Mouse (Mus musculus): ENCODE results near the gene Ppp1r37.
"Not testable (repeated sequence)": the region's sequence is repeated elsewhere in the genome, so short reads cannot be mapped to it uniquely, and the experiment has no call there.

The Ppp1r37 gene

DNA sequence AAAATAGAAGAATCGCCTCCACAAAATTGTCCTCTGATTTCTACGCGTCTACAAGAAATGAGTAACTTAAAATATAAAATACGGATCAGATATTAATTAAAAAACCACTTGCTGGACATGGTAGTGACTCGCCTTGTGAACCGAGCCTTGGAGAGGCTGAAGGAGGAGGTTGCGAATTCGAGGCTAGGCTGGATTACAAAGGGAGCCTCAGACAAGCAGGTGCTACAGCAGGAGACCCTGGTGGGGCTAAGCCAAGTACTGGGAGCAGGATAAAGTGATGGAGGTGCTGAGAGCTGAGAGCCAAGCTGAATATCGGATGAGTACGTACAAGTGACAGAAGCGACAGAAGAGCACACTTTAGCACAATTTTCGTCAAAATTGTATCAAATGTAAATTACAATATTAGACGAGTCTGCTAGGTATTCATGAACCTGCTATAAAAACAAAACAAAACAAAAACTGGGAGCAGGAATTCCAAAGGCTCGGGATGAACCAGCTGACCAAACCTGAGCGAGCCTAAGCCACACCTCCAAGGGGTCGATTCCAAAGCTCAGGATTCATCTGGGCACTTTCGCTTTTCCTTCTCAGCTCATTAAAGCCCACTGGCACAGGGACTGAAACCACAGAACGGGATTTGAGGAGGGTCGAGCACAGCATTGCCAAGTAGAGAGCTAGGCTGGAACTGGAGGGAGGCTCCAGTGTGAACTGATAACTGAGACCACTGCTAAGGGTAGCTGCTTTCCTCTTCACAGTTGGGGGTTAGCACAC, at the start of gene Ppp1r37:
Gene Ppp1r37 (minus strand): TSS at position 434 of the 768 bp plus-strand sequence.
- peak; percentile 49 for DNase-seq

DNA sequence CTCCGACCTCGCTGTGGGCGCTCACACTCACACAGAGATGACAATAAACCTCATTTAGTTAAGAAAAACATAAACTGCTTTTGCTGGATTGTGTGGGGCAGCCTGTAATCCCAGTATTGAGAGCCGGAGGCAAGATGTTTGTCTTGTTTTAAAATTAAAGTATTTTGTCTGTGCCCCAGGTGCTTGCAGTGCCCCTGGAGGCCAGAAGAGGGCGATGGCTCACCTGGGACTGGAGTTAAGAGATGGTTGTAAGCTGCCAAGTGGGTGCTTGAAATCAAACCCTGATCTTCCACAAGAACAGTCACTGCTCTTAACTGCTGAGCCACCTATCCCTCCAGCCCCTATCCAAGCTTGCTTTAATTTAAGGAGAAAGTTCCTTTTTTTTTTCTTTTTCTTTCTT, 48.1 kb upstream of the Ppp1r37 start:
- DNase-seq: no peak

DNA sequence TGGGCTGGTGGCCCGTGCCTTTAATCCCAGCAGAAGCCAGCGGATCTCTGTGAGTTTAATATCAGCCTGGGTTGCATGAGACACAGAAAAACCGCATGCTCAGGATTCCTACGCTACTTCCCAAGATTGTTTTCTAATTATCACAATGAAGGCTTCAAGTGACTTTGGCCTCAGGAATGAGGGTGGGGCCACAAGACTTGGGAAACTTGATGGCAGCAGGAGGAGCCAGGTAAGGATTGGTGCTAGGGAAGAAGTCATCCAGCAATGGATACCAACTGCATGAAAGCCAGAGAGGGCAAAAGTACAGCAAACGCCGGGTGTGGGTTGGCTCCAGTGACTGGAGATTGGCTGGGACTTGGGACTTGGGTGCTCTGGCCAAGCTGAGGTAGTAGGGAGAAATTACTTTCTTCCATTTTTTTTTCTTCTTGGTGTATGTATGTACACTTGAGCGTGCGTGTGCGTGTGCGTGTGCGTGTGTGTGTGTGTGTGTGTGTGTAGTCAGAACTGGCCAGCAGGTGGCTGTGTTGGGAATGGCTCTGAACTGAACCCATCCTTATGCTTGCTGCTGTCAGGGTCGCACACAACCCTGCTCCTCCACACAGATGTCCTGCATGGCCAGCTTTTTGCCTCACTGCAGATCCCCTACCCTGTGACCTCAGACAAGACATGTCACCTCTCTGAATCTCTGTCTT, 46.9 kb upstream of the Ppp1r37 start:
- DNase-seq: peak; percentile 41

DNA sequence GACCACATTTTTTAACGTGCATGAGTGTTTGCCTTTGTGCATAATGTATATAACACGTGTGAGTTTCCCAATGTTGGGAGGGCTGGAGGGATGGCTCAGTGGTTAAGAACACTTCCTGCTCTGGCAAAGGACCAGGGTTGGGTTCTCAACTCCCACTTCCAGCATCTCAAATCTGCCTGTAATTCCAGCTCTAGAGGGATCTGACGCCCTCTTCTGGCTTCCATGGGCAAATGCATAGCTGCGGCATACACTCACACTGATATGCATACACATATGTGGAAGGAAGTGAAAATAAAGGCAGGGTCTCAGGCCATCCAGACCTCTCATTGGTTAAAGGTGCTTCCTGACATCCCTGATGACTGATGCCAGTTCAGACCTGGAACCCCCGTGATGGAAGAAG, 44.4 kb upstream of the Ppp1r37 start:
- no peak for DNase-seq

DNA sequence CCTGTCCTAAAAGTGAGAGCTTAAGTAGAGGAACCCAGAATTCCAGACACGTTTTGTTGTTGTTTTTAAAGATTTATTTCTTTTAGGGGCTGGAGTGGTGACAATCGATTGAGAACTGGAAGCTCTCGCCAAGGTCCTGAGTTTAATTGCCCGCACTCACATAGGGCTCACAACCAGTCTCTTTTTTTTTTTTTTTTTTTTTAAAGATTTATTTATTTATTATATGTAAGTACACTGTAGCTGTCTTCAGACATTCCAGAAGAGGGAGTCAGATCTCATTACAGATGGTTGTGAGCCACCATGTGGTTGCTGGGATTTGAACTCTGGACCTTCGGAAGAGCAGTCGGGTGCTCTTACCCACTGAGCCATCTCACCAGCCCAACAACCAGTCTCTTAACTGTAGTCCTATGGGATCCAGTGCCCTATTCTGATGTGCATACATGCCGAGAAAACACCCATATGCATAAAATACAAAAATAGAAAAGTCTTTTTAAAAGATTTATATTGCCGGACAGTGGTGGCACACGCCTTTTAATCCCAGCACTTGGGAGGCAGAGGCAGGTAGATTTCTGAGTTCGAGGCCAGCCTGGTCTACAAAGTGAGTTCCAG, 41.8 kb upstream of the Ppp1r37 start:
- DNase-seq: not testable (repeated sequence)

DNA sequence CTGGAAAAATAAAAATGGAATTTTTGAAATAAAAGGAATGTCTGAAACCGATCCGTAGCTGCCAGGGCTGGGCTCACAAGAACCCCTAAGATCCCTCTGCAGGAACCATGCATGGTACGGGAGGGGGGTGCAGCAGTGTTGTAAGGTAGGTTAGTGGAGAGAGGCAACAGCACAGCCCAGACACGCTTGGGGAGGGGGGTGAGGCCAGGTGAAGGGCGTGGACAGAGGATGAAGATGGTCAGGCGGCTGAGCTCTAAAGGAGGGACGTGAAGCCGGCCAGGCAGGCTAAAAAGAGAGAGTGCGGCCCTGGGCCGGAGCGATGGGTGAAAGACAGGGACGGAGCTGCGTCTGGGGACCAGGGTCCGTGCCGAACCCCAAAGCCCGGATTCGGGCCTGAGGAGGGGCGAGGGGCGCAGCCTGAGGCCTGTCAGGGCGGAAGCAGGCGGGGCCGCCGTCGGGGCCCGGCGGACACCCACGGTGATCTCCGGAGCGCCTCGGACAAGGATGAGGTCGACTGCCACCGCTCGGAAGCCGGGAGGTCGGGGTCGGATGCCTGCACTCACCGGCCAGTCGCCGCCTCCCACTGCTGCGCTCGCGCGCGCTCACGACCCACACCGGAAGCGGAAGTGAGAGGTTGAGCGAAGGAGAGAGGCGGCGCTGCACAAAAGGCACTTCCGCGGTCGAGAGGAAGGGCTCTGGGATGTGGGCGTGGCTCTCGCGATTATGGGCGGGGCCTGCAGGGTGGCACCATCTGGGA, 41.2 kb upstream of the Ppp1r37 start, which contains the start of gene Clasrp:
Gene Clasrp (minus strand): TSS at position 638 of the 757 bp plus-strand sequence.
- DNase-seq: peak; percentile 96

DNA sequence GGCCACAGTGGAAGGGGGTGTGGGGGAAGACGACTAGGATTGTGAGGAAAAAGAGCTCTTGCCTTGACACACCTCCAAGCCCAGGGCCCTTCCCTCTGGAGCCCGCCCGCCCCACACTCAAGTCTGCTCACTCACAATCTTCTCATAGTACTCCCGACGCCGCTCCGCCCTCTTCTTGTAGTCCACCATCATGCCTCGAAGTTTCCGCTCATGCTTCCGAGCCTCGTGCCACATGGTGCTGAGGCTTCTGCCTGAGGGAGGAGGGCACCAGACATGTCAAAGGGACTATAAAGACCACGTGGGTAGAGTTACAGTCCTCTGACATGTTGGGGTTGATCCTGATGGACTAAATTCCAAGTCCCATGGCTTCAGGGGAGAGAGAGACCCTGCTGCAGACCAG, 40.2 kb upstream of the Ppp1r37 start:
- DNase-seq: no peak

DNA sequence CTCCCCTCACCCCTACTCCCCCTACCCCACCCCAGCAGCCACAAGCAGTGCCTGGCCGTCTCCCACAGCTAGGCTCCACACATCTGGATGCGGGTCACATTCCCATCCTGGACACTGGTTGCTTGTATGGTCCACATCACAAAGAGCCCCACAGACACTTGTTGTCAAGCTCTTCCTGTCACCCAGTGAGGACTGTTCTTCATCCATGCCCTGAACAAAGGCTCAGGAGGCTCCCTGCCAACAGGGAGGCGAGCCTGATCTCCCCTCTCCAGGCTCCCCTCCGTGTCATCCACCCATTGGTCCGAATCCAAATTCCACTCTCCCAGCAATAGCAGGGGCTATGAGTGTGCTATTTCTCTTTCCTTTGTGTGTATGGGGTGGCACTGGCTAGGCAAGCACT, 37.7 kb upstream of the Ppp1r37 start:
- no peak for DNase-seq

DNA sequence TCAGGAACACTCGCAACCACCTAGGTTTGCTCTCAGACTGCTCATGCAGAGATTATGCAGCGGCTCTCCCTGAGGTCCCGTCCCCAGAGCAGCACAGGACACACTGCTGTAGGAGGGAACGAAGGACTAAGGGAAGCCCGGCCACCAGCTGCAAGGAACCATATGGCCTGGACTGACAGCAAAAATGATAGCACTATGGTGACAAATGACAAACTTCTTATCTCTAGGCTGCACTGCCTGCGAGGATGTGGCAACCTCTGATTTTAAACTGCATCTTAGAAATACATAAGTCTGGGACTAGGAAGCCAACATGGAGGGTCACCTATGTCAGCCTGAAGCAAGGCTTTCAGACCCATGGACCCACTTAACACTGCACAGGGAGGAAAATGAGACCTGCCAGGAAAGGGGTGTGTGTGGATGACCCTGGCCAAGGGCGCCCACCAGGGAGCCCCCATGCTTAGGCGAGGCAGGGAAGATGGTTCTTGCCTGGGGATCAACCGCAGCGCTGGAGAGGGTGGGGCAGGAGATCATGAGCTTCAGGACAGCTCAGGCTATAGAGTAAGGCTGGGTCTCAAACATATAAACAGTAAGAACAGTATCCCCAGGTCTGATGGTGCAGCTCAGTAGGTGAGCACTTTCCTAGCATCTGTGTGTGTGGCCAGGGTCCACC, 30.3 kb upstream of the Ppp1r37 start:
- DNase-seq: no peak

DNA sequence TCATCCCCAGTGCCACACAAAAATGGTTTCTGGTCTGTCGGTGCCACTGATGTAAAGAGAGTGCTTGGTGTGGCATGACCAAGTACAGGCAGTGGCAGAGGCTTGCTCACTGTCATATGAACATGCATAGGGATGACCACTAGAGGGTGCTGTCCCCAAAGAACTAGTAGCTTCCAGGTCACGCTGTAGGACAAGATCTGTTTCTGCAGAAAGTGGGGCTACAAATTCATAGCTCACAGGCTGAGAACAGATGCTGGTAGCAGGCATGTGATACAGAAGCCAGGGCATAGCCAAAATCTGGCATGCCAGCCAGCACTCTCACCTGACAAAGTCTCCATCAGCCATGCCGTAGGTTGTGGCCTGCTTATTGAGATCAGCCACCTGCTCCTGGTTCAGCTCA, 27.0 kb upstream of the Ppp1r37 start:
- DNase-seq: peak; percentile 53

DNA sequence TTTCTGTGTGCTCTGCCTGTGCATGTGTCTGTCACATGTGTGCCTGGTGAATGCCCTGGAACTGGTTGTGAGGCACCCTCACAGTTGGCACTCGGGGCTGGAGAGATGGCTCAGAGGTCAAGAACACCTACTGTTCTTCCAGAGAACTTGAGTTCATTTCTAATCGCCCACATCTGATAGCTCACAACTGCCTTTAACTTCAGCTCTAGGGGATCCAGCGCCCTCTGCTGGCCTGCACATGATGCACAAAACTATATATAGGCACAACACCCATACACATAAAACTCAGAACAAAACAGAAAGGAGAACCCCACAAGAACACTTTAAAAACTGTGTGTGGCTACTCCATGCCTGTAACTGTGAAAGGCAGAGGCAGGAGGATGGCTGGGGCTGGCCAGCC, 26.3 kb upstream of the Ppp1r37 start:
- no peak for DNase-seq

DNA sequence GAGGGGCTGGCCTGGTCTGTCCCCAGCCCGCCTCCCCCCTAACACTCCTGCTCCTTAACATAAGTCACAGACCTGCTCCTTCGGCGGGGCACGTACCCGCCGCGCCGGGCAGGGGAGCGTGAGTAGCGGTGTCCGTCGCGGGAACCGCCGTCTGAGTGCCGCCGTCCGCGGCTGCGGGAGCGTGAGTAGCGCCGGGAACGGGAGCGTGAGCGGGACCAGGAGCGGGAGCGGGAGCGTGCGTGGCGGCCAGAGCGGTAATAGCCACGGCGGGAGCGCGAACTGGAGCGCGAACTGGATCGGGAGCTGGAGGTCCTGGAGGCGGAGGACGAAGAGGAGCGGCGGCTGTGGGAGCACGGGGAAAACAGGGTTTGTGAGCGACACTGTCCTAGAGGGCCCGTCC, 23.4 kb upstream of the Ppp1r37 start:
- DNase-seq: no peak

DNA sequence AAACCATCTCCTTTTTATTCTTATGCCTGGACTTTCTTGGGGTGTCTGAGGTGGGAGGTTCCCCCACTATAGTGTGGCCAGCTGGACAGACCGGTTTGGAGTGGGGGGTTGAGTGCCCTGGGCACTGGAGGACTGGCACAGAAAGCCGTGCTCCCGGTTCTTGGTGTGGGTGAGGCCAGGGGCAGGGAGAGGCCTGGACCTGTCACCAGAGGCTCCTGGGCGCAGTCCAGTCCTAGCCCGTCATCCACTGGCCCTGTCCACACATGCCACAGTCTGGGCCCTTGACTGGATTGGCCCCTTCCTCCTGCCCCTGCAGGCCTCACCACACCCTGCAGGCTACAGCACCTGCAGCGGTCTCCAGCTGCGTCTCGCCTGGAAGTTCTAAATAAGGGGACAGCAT, 17.8 kb upstream of the Ppp1r37 start:
- DNase-seq: no peak

DNA sequence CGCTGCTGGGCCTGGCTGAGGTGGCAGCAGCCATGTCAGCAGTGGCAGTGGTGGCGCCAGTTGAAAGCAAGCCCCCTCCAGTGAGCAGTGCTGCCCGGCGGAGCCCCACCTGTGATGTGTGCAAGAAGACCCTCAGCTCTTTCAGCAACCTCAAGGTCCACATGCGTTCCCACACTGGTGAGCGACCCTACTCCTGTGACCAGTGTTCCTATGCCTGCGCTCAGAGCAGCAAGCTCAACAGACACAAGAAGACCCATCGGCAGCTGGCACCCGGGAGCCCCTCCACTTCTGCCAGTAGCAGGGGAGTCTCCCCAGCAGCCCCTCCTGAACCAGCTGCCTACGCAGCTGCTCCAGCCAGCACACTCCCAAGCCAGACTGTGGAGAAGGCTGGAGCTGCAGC, 16.9 kb upstream of the Ppp1r37 start:
- no peak for DNase-seq

DNA sequence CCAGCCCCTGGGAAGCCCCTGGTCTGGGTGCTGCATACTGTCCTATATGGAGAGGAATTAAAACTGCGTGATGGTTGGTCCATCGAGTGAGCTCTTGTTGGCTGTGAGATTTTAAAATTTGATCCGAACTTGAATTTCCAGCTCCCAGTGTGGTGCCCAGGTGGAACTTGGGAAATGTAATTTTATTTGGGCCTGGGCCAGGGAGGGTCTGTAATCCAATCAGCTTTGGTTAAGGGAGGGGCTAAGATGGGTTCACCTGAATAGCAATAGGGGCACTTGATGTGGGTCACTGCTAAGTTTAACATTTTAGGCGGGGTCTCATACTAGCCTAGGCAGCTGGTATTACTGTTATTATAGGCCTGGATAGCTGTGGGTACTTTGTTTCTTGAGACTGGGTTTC, 15.6 kb upstream of the Ppp1r37 start:
- no peak for DNase-seq

DNA sequence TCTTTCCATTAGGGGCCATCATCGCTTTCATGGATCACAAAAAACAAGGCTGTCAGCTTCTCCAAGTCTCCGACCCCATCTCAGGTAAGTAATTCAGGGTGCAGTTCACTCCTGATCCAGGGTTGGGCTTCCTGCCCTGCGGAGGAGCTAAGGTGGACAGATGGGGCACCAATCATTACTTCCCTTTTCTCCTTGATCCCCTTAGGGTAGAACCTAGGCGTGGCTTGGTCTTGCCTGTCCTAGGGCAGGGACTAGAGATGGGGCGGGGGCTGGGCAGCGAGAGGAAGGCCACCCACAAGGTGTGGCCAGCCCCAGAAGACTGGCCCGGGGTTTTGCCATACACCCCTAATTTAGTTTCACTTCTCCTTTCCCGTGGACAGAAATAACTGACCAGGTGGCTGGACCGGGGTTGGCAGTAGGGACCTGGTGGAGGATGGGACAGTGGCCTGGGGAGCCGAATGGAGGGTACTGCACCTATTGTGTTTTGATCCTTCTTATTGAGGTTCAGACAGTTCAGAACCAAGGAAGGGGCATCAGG, 15.1 kb upstream of the Ppp1r37 start:
- no peak for DNase-seq

DNA sequence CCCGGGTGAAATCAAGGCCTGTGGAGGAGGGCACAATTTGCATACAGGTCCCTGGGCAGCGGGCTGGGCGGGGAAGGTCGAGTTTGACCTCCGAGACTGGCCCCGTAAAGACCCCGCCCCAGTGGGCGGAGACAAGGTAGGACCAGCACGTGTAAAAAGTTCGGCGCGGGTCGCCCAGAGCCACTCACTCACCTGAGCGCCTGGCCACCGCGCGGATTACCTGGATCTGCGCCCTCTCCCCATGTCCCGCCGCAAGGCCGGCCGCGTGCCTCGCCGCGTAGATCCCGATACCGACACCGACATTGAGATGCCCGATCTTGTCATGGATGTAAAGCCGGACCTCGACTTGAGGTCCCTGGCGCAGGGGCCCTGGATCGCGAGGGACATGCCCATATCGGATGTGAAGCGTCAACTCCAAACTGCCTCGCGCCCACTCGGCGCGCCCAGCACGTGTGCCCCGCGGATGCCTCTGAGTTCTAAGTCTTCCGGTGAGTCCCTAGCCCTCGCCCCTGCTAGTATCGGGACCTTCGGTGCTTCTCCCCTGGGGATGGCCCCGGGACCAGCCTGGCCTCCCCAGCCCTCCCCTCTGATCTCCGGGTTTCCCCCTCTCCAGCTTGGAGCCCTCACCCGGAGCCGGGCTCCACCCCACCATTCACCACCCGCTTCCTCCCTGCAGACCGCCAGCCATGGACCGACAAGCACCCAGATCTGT, 14.4 kb upstream of the Ppp1r37 start, which contains the start of the genes Zfp296 and Gemin7:
Gene Zfp296 (plus strand): TSS at position 147 of the 712 bp plus-strand sequence.
Gene Gemin7 (minus strand): TSS at position 455 of the 712 bp plus-strand sequence.
- peak; percentile 55 for DNase-seq

DNA sequence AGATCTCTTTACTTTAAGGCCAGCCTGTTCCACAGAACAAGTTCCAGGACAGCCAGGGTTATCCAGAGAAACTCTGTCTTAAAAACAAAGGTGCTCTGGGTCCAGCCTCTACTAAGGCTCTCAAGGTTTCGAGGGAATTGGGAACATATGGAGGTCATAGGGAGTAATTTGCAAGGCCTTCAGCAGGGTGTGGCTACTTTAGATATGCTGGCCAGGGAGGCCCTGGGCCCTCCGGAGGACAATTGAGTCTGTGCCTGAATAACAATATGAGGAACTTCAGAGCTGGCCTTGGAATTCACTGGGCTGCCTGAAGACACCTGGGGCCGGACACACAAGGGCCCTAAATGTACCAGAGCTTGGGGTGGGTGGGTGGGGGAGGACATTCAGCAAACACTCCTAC, 12.7 kb upstream of the Ppp1r37 start:
- no peak for DNase-seq

DNA sequence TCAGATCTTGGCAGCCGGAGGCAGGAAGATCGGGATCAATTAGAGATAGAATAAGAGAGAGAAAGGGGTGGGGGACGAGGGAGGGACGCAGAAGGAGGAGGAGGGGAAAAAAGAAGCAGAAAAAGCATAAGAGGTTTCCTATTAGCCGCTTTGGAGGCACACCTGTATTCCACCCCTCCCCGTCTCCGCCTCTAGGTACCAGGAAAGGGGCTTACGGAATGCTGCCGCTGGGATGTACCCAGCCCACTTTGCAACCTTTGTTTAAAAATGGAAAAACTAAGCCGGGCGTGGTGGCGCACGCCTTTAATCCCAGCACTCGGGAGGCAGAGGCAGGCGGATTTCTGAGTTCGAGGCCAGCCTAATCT, 10.9 kb upstream of the Ppp1r37 start:
- no peak for DNase-seq

DNA sequence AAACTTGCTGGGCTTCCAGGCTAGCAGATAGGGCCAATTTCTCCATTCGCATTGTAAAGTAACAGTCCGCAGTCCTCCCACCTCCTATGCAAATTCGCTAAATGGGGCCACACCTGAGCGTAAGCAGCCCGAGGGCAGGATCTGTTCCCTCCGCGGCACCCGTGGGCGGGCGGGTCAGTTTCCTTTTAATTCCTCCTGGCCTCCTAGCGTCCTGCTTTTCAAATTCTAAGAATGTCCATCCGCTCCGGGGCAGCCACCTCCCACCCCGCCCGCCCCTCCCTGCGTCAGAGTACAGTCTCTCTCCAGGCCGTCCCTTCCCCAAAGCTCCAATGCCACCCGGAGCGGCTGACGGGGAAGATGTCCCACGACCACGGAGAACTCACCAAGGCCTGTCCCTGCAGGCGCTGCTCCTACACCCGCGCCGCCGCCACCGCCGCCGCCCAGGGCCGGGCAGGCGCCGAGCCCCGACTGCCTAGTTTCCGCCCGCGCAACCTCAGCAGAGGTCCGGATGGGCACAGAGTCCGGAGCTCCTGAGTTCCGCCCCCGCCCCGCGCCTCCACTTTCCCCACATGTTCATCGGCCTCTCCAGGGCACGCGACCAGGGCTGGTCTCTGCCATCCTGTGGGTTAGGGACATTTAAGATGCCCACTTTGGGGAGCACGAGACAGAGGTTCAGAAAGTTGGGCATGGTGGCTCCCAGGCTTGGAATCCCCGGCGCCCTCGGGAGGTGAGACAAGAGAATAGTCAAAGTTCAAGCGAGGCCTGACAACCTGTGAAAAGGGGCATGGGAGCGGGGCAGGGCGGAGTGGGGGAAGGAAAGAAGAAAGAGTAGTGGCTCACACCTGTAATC, 10.3 kb upstream of the Ppp1r37 start:
- peak; percentile 71 for DNase-seq

DNA sequence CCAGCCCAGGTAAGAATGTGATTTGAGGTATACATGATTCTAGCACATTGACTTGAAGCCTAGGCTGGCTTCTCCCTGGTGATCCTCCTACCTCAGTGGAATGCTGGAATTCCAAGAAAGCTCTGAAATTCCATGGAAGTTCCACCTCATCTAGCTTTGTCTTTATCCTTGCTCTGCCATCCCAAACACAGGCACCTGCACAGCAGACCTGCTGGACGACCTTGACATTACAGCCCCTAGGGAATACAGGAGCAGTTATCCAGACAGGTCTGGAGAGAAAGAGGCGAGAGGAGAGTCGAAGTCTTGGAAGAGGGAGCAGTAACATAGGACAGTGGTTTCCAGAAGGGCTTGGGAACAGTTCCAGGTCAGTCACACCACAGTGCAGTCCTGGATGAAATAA, 6.8 kb upstream of the Ppp1r37 start:
- DNase-seq: no peak

Data from kidney, adult 11 months (tissue).